Mouse (Mus musculus) large intestine, adult 2 months (tissue): Measurements from ENCODE around the gene Usp6nl. TPM values are rescaled to one million over a fixed set of nuclear protein-coding genes. Genes with fewer than 3 reads are reported as not detected.

Experiments used
- DNase-seq: peaks from one replicate; pipeline ENCODE4 v3.0.0-alpha.2; 2012; ENCODE audit warnings: low read depth, low spot score
- WGBS: fragments of 180-500 bp; shearing (Covaris S2); methylation state at CpG from one replicate; pipeline ENCODE4 v1.1.7; 2018; 5-methylcytosine and 5-hydroxymethylcytosine counted together
- polyA plus RNA-seq: library from polyadenylated mRNA; depleted of rRNA; stranded (reverse); fragments of >200 nt; gene quantifications from 2 replicates; pipeline ENCODE4 v1.2.3, GENCODE M21; 2012

Gene Usp6nl
- polyA plus RNA-seq, 1 experiment, result 7.4 TPM

DNA sequence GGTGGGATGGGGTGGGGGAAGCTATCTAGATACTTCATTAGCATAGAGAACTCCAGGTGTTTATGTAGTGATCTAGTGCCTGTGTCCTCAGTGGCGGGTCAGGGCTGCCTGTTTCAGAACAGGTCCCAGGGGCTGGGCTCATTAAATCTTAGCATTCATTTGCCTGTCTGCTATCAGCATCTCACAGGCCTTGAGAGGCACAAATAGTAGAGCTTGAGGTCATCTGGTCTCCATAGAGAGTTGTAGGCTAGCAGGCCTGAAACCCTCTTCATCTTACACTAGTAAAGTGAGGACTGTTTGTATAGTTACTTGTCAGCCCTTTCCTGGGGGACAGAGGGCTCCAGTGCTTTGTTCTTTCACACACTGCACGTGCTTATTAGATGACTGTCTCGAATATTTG, 81.5 kb downstream of the Usp6nl start:
- DNase-seq, result no peak
- WGBS, result 63% methylated on average over 3 of the region's 3 CpGs

DNA sequence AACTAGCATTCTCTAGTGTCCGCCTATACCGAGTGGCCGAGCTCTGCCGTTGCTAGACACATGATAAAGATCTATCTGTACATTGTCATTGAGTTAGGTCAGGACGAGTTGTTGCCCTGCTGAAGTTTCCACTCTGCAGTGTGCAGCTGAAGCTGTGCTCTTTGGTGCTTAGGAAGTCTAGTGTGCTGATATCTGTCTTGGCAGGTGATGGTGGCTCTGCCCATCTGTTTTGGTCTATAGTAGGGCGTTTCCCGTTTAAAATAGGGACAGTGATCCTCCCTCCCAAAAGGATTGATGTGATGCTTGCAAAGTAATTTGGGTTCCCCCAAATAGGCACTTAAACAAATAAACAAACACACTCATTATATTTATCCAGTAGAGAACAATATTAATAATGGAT, 82.2 kb downstream of the Usp6nl start:
- DNase-seq, result no peak
- WGBS, result 81% methylated on average over 7 of the region's 7 CpGs

DNA sequence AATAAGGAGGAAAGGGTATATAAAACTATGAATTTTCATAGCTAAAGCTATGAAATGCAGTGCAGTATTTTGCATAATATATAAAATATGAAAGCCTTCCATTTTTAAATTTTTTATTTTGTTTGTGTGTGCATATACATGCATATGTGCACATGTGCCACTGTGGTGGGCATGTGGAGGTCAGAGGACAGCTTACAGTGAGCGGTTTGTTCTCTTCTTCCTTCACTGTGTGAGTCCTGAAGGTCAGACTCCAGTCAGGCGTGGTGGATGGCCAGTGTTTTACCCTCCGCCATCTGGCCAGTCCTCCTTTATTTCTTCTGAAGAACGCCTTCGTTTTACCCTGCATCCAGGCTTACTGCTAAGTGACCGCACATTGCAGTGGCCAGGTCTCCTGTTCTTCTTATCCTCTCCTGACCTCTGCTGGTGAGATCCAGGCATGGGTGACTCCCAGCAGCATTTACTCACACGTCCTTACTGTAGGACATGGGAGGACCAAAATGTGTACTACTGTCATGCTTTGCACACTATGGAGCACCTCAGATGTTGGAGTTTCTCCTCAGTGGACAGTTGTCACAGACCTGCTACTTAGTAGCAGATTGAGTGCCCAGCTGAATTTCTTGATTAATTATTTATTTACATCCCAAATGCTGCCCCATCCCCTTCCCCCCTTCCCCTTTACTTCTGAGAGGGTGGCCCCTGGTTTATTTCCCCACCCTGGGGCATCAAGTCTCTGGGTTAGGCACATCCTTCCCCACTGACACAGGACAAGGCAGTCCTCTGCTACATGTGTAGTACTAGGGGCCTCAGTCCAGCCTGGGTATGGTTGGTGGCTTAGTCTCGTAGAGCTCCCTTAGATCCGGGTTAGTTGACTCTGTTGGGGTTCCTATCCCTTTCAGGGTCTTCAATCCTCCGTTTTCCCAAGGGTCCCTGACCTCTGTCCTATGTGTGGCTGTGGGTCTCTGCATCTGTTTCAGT, 82.9 kb downstream of the Usp6nl start:
- peak; percentile 80 for DNase-seq
- 32% methylated on average over 10 of the region's 10 CpGs for WGBS

DNA sequence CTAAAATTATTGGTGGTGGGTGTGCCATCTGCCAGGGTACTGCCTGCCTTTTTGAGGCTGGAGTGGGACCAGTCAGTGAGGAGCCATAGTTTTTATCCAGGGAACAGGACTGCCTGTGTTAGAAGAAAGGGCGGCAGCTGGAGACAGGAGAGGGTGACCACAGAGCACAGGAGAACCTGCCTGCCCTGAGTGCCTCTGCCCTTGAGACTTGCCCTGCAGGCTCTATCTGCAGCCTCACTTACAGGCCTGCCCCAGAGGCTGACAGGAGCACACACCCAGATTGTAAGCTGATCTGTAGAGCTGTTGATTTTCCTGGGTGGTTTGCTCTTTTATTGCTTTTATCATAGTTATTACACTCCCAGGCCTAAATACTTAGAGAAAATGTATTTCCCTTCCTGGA, 85.2 kb downstream of the Usp6nl start:
- 25% methylated on average over 1 of the region's 1 CpGs for WGBS
- DNase-seq, result peak; percentile 73

DNA sequence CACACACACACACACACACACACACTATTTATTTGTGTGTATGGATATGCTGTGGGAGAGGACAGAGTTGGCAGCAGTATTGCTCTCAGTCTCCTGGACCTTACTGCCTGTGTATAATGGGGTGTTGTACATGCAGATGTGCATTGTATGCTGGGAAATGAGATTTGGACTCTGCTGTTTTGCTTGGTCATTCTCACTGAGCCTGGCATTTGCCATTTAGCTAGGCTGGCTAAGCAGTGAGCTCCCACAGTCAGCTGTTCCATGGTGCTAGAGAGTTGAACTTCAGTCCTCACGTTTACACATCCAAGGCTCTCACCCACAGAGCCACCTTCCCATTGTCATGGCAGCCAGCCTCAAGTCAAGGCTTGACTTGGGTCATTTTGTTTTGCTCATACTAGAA, 90.2 kb downstream of the Usp6nl start:
- 60% methylated on average over 1 of the region's 1 CpGs for WGBS
- DNase-seq, result no peak

DNA sequence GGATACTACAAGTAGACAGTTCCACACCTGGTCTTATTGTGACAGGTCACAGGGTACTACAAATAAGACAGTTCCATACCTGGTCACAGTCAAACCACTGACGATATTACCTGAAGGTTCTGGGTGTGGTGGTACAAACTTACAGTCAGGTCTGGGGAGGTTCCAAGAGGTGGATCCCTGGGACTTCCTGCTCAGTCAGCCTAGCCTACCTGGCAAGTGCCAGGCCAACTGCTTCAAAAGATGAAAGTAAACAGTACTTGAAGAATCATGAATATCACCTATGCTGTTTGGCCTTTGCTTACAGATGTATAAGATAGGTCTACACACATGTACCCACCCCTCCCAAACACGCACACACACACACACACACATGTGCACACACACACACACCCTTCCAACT, 91.3 kb downstream of the Usp6nl start:
- peak; percentile 65 for DNase-seq
- 43% methylated on average over 2 of the region's 2 CpGs for WGBS

DNA sequence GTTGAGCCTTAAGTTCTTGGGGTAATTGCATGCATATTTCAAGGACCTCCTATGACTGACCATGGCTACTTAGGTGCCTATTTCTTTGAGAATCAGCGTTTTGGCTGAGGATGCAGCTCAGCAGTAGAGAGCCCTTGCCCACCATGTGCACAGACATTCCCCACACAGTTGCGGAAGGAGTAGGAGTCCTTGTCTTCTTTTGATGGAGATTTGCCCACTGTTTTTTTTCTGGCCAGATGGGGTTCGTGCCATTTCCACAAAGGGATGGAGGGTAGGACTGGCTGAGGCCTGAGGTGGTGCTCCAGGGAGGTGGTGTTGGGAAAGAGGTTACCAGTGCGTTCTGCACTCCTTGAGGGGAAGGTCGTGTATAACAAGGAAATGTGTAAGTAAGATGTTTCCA, 91.9 kb downstream of the Usp6nl start:
- DNase-seq, result no peak
- 87% methylated on average over 5 of the region's 5 CpGs for WGBS

DNA sequence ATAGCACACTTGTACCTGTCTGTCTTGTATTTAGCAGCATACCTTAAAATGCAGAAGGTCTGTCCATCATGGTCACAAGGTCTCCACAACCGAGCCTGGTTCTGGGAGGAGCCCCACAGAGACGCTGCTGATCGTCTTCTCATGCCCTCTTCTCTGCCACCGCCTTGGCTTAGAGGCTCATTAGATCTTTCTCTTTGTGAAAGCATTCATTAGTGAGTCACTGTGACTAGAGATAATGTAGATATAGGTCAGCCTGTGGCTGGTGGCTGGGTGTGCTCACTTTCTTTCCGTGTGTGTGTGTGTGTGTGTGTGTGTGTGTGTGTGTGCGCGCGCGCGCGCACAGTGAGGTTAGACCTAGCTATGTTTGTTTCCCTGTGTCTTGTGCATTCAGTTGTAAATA, 94.7 kb downstream of the Usp6nl start:
- 89% methylated on average over 11 of the region's 11 CpGs for WGBS
- no peak for DNase-seq

DNA sequence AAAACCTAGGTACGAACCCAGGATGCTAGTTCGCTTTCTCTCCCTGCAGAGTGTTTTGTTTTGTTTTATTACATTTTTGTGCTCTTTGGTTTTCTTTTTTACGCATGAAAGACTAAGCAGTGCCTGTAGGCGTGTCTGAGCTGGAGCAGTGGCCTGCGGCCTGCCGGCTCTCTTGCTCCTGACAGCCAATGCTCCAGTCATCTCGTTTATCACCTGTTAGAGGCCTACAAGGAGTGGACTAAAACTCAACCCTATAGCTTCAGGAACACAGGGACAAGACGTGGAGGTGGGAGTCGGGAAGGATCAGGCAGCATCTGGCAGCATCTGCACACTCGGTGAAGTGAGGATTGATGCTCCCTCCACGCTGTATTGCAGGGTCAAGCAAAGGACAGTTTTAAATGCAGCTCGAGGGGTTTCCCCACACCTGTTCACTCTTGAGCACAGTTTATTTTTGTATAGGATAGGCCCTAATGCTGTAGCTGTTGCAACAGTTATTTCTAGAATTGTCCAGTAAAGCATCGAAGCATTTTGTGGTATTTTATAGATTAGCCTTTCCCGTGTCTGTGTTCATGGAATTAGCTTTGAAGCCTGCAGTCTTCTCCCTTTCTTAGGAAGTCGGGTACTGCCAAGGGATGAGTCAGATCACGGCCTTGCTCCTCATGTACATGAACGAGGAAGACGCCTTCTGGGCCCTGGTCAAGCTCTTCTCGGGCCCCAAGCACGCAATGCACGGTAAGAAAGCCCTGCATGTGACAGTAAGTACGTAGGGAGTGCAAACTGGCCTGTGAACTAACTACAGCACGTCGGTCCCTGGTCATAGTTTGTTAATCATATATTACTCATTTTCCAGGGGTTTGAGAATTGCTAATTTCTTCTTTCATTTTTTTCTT, 101.4 kb downstream of the Usp6nl start:
- no peak for DNase-seq
- WGBS, result 84% methylated on average over 24 of the region's 24 CpGs

DNA sequence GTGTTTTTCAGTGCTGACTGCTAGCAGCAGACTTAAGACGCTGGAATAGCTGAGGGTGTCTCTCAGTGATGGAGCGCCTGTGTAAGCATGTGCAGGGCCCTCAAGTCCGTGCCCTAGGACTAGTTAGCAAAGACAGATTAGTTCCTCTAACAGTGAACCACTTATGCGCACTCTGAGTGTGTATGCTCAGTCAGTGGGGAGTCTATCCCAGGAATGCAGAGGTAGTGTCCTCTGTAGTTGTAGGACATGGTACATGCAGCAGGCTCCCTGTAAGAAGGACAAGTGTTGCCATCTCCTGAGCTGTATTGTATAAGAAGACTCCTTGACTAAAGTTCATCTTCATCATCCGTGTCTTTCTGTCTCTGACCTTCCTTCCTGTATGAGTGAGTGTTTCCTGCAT, 102.4 kb downstream of the Usp6nl start:
- 85% methylated on average over 5 of the region's 5 CpGs for WGBS
- no peak for DNase-seq

DNA sequence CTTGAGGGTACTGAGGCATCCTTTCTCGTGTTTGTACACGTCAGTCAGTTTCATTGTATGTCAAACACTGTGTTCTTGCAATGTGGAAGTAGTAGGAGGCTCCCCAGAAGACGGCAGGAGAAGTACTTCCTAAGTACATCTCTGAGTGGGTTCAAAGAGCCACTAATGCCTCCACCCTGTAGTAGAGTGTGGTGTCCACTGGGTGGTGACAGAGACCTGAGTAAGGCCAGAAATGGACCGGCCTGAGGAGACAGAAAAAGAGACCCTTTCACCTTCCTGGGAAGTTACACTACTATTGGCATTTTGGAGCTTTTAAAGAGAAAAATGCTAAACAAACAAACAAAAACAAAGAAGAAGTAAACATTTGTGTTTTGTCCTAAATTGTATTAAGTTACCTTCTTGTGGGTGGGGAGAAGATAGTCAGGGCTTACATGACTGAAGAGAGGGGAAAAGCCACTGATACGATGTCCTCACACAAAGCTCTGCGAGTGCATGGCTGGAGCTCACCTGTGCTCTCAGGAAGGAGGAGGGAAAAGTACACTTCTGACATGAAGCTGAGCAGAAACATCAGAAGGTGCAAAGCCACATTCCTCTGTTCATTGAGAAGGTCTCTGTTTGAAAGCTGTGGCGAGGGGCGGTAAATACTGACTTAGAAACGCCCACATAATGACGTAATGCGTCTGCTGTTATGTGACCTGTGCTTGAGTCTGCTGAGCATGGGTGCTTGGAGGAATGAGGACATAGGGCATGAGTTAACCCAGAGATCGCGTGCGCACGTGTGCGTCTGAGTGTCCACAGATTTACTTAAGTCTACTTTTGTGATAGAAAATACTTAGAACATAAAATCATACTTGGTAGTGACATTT, 113.9 kb downstream of the Usp6nl start:
- WGBS, result 80% methylated on average over 16 of the region's 16 CpGs
- DNase-seq, result no peak

DNA sequence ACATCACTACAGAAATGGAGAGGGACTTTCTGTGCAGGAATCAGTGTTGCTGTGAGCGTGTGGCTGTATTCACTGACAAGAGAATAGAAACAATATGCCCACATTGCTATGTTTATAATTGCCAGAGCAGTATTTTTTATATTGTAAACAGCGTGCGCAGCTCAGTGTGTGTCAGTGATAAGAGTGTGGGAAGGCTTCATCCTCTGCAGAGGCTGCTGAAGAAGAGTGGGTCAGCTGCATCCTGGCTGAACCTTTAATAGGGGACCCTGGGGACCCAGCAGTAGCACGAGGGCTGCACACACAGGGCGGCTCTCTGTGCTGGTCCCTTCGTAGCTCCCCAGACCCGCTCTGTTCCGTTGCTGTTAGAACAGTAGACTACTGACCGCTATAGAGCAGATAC, 119.2 kb downstream of the Usp6nl start:
- 86% methylated on average over 9 of the region's 9 CpGs for WGBS
- no peak for DNase-seq

DNA sequence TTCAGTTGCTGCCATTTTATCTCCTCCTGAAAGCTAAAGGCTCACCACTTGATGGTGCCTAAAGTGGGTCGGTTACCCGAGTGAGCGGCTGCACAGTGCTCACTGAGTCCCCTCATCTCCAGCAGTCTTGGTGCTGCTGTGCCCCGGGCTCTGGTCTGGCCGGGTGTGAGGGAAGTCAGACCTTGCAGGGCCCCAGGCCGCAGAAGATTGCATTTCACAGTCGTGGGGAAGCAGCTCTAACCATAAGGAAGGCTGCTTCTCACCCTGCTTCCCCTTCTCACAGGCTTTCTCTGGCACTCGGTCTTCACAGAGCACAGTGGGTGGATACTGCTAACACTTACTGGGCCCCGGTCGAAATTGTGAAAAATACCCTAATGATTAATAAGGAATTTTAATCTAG, 119.8 kb downstream of the Usp6nl start:
- 84% methylated on average over 10 of the region's 10 CpGs for WGBS

DNA sequence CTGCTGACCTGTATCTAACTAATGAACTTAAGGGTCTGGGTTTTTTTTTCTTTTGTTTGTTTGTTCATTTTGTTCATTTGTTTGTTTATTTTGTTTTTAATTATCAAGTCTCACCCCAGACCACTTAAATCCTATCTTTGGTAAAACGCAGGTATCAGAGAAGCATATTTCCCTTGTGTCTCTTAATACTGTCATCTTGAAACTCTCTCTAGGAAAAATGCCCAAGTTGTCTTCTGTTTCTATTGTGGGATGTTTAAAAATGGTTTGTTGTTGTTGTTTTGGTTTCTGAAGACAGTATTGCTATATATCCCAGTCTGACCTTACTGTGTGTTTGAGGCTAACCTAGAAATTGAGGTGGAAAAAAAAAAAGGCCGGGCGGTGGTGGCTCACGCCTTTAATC, 121.5 kb downstream of the Usp6nl start:
- DNase-seq, result no peak
- WGBS, result 92% methylated on average over 4 of the region's 4 CpGs

More for the DNA sequence above, 119.8 kb downstream of the Usp6nl start:
- DNase-seq, result no peak

DNA sequence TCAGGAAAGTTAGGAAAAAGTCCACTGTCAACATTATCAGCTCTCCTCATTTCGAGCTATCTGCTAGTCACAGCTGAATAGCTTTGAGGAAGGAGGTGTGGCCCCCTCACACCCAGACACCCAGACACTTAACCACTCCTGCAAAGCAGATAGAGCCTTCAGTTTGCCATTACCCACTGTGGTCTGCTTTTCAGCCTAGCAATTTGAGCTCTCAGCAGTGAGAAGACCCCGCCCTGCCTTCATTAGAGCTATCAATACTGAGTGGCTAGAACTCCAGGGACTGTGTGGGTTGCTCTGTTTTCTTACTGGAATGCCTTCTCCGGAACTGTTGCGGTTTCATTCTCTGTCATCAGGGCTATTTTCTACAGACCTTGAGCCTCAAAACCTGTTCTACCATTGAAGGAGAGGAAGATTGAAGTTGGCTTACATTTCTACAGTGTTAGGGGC, 122.3 kb downstream of the Usp6nl start:
- no peak for DNase-seq
- WGBS, result 75% methylated on average over 4 of the region's 4 CpGs

DNA sequence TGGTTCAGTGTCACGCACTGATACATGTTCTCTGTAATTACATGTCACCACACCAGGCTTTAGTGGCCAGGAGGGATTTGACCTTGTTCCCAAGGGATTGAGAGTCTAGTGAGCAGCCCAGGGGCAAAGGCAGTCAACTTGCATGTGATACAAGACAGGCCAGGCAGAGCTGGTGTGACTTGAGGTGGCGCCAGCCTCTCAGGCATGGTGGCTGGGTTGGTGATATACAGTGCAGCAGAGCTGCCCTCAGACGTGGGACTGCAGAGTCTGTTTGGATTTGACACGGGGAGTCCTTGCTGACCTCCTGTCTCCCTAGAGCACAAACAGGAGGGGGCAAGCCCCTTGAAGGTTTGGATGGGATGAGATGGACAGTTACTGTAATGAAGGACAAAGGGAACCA, 123.4 kb downstream of the Usp6nl start:
- WGBS, result 80% methylated on average over 4 of the region's 4 CpGs
- no peak for DNase-seq

DNA sequence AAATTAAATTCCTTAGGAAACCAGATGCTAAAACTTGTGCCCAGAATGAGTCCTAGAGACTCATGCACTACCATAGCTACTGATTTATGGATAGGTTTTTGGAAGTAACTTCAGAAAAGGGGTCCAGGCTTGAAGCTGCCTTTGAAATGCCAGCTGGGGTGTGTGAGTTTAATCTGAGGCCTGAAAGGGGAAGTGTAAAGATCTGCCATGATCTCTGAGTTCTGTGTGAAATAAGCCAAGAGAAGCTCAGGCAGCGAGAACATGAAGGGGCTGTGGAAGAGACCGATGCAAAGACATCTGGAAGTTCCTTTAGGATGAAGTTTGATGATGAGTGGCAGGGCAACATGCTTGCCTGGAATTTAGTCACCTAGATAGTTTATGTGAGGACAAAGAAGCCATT, 126.4 kb downstream of the Usp6nl start:
- DNase-seq, result no peak
- 88% methylated on average over 2 of the region's 2 CpGs for WGBS

DNA sequence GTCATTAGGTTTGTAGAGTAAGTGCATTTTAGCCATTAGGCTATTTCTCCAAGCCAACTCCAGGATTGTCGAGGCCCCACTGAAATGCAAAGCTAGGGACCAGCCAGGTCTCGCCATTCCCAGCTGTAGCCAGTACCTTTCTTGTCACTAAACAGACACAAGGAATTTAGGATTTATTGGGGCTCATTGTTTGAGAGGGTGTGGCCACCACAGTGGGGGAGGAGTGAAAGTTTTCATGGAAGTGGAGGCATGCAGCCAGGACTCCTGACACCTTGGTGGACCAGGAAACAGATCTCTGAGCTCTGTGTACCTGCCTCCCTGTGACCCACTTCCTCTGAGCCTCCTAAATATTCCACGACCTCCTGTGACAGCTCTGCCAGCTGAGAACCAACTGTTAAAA, 127.2 kb downstream of the Usp6nl start:
- no peak for DNase-seq
- WGBS, result 43% methylated on average over 3 of the region's 3 CpGs

DNA sequence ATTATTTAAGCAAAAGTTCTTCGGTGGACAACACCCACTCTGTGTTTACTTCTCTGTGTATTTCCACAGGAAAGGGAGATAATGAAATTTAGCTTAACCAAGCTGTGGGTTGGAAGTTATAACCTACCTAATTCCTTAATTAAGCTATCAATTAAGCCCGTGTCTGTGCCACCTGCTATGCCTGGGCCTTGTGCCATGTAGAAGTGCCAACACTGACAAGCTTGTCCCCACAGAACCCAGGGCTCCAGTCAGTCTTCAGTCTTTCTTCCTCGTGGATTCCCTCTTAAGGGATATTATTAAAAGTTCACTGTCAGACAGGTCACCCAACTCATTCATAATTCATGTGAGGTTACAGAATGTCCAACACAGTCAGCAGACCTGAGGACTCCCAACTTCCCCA, 128.1 kb downstream of the Usp6nl start:
- DNase-seq, result no peak
- WGBS, result 51% methylated on average over 3 of the region's 3 CpGs
